Mouse (Mus musculus) frontal cortex, postnatal 14 days (tissue): ENCODE measurements at regions not wholly inside any gene's neighbourhood (a gene's known extent, or its start where the extent isn't known, plus 50 kb on each side); places are given as distances from the start of the nearest gene placed in this dataset.

Source experiments
- DNase-seq, 2 experiments: peaks; one replicate each; pipeline ENCODE4 v3.0.0; 2022; ENCODE audit warnings: low spot score in 2 of 2

GRCm38 (mm10) chr3:143713183-143713582 is 491.8 kb downstream of the Lmo4 start:
- DNase-seq = no peak

- DNase-seq = no peak
Observed at GRCm38 (mm10) chr3:143710805-143711469, 494.1 kb downstream of the Lmo4 start.

DNA sequence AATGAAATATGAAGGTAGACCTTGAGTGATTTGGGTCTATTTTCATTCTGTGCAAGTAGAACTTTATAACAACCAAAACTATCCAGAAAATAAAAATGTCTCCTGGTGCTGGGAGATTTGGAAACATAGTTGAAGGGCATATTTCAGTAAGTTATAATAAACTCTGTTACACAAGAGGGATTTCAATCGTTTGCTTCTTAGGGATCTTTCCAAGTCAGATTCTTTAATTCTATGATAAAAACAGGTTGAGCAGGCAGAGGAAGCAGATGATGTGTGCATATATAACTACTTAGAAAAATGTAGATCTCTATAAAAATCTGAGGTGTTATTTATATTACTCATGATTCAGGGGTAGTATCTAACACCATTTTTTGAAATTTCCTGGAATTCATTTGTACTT is 498.3 kb downstream of the Lmo4 start:
- DNase-seq = no peak

DNA sequence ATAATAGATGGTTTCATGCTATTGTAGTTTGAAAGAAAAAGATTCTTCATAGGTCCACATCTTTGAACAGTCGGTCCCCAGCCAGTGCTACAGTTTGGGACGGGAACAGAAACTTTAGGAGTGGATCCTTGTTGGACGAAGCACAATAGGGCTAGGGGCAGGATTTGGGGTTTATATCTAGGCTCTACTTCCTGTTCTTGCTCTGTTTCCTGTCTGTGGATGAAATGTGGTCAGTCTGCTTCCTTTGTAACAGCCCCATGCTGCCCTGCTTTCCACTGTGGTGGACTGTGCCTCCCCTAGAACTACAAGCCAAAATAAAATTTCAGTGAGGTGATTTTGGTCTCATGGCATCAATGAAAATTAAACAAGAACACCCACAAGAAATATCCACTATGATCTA is 510.2 kb downstream of the Lmo4 start:
- DNase-seq = no peak

DNA sequence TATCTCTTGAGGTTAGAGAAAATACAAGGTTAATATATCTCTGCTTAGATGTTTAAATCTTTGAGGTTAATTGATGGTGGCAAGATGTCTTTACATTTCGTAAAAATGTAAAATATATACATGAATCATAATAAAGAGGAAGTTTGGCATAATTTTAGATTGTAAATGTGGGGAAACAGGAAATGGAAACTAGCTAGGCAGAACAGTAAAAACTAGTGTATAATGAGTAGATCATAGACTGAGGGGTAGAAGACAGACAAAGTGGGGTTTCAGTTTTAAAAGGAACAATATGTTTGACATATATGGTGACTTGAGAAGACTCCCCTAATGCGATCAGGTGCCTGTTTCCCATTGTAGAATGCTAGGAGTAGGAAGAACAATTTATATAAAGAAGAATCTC is 519.3 kb downstream of the Lmo4 start:
- DNase-seq = no peak

DNA sequence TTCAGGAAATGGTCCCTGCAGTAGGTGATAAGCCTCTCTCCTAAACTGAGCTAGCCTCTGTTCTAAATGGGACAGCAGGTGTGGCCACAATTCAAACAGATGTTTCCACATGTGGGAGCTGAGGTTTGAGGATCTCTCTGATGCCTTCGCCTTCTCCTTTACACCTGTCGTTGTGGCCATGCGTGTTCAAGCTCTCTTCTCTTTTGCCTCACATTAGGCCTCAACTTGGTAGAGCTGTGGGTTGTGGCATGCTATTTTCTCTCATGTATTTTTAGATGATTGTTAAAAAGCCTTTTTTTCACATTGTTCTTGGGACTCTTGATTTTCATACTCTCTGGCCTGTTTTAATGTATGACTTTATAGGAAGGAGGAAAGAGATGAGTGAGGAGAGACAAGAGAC is 526.8 kb downstream of the Lmo4 start:
- no peak for DNase-seq

GRCm38 (mm10) chr3:143674855-143675254 is 530.2 kb downstream of the Lmo4 start:
- DNase-seq = no peak

DNA sequence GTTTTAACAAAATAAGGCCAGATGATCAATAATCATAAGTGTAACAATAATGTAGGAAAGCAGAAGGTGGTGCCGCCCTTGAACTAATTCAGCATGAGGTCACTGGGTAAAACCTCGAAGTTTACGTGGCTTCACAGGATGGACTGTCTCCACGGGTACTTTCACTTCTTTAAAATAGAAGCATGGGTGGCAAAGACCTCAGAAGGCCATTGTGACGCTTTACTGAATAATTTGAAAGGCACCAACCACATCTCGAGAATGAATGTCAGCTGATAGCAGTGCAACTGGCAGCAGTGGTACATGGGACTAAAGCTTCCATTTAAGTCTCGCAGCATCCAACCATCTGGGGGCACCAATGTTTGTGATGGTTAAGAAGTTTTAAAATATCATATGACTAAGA is 530.6 kb downstream of the Lmo4 start:
- no peak for DNase-seq

DNA sequence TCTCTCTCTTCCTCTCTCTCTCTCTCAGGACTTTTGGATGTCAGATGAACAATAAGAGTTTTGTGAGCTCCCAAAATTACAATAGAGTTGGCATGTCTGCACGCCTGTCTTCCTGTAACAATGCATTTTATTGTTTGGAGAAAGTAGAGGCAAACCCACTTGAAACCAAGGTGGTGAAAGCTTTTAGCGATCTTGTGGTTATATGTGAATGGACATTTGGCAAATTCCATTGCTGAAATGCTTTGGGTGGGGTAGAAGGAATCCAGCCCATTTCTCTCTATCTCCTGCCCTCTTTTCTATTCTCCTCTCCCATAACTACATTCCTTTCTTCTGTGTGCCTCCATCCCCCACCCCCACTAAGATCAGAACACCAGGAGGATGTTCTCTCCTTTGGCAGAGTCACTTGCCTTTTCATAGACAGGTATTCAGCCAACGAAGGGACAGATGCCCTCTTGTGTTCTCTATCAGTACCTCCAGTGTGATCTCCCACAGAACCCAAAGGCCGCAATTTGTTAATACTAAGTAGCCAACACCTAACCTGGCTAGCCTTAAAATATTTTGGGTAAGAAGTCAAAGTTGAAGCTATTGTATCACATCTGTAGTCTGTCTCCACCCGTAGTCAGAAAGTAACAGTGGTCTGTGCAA is 542.9 kb downstream of the Lmo4 start:
- DNase-seq = no peak

DNA sequence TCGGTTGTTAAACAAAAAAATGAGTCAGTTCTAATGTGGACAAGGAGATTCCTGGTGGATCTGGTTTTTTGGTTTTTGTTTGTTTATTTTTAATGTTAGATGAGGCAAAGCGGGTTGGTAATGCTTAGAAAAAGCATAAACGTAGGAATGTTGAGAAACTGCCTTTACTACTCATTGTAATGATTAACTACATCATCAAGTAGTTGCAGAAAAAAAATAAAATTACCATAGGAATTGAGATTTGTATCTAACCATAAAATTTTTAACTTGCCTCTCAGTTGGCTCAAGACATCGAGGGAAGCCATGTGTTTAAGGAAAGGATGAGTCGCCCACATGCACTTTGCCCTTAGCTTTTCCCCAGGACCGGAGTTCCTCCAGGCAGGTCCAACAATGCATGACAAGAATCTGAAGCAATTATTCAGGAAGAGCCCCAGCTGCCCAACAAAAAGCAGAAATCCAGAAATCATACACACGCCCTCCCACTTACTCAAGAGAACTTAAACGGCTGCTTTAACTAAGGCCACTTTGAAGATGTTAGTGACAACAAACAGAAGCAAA is 545.5 kb downstream of the Lmo4 start:
- DNase-seq = no peak

GRCm38 (mm10) chr3:143647237-143647636 is 557.8 kb downstream of the Lmo4 start:
- DNase-seq = no peak

DNA sequence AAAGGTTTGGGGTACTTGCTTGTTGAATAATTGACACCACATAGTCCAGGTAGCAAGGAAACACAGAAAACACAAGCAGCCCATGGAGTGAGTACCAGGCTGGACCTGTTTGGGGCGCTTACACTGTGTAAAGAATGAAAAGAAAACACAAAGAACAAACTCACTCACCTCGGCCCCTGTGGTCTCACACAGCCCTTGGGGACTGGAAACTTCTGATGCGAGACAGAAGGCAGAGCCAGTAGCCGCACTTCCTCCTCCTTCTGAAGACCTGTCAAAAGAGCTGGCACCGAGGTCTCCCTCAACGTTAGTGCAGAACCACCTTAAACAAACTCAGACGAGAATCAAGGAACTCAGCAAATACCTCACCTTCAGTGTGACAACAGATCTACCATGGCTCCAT is 558.2 kb downstream of the Lmo4 start:
- no peak for DNase-seq

DNA sequence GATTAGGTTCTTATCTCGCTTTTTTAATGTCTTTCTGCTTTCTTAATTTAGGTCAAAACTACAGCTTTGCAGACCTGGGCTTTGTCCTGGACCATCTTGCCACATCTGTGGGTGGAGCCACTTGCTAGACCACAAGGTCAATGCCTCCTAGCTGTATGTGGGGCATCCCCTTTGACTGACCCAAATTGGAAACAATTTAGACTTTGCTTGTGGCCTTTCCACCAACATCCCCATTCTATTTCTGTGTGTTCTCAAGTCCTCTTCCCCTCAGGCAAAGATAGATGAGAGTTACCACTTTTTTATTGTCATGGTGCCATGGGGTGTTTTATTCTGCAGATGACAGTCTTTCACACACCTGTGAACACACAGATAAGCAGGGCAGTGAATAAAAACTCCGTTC is 572.0 kb downstream of the Lmo4 start:
- DNase-seq = no peak

GRCm38 (mm10) chr3:143631183-143631582 is 573.8 kb downstream of the Lmo4 start:
- DNase-seq = no peak

DNA sequence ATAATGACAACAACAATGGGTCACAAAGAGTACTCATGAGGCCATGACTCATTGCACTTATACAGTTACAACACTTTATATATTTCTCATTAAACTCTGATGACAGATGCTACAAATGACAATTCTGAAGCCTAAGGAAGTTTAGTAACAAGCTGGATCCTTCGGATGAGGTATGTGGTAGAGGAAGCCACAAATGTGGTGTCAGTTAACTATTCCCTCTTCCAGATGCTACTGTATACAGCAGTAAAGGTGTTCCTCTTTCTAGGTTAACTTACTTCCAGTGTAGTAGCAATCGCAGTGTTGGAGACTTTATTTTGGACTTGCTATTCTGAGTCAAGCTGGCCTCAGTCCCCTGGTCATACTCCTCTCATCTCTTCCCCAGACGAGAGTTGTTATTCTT is 580.1 kb downstream of the Lmo4 start:
- DNase-seq = no peak

DNA sequence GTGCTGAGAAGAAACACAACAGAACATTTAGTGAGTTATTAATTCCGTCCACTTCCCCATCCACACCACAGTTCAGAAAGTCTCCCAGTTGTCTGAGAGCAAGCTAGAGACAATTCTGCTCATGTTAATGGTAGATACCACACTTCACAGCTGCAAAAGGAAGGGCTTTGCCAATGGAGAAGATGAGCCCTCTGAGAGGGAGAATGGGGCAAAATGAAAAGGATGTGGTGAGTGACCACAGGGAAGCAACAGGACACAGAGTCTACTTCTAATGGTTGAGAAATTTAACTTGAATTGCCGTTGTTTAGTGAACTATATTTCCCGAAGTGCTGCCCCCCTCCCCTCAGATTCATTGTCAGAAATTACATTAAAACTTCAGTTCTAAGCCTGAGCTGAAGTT is 582.7 kb downstream of the Lmo4 start:
- DNase-seq = no peak

DNA sequence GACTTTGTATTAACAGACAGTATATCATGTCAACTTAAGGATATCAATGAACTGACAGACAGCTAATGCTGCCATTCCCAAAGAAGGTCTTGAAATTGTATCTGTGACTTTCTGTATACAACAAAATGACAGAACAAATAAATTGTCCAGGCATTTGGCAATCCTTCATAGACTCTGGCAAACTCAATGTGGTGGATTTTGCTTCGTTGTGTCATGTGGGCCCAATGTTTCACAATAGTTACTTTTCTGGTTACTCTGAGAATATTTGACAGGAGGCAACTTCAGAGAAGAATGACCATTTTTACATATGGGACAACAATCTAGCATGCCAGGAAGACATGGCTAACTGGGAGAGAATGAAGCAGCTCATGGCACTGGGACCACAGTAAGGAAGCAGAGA is 585.9 kb downstream of the Lmo4 start:
- DNase-seq = no peak

DNA sequence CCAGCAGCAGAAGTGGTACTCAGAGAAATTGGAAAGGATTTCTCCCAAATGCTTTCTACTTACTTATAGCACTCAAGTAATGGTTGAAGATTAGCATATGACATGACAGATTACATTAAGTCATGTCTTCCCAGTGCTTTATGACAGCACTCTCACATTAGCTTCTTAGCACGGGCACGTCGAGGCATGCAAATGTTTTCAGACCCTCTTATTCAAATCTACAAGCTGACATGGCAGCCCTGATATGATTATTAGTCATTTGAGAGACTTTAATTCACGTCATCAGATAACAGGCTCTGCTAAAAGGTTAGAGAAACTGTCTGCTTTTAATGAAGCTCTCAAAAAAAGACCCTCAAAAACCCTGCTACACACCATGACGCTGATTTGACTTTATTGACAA is 590.1 kb downstream of the Lmo4 start:
- DNase-seq = no peak

DNA sequence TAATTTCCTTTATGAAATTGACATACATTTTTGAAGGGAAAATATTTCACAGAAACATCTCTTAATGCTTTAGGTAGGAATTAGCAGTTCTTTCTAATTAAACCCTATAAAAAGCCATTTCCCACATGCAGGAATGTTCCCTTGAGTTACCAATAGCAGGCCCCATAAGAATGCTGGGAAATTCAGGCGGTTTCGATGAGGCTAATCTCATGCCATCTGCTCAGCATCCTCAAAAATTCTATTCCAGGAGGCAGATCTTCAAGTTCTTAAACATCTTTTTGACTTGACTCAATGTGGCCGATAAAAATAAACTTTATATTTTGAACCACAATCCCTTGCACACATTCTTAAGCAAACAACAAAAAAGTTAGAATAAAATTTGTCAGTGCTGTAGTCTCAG is 591.0 kb downstream of the Lmo4 start:
- no peak for DNase-seq

DNA sequence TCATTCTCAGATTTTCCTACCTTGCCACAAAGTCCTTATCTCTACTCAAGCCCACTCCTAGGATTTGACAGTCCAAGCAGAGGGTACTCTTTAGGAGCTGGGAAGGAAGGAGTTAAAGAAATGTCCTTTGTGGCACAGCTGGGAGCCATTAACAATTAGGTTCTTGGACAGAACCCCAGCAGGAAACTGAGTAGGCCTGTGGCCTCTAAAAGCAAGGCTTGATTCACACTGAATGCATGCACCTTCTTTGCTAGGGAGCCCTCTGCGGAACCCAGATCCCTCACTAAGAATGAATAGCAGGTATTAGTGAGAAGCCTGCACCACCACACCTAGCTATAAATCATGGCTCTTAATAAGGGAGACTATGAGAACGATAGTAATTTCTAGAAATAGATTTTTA is 595.3 kb downstream of the Lmo4 start:
- no peak for DNase-seq

DNA sequence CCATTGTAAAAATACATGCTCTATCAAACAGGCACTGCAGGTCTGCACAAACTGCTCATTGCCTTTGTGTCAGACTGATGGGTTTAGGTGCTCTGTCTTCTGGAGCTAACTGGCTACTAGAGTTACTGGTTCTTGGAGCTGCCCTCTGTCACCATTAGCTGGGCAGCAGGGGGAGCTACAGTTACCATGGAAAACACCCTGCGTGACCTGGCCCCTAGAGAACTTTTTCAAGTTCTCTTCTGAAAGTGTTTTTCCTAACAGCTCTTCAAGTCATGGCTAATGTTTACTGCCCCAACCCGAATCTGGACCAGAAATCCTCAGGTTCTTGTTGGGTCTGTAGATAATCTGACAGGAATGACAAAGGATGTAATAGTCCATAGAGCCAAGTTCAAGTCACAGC is 605.9 kb downstream of the Lmo4 start:
- DNase-seq = no peak

GRCm38 (mm10) chr3:143596949-143597593 is 607.9 kb downstream of the Lmo4 start:
- no peak for DNase-seq

DNA sequence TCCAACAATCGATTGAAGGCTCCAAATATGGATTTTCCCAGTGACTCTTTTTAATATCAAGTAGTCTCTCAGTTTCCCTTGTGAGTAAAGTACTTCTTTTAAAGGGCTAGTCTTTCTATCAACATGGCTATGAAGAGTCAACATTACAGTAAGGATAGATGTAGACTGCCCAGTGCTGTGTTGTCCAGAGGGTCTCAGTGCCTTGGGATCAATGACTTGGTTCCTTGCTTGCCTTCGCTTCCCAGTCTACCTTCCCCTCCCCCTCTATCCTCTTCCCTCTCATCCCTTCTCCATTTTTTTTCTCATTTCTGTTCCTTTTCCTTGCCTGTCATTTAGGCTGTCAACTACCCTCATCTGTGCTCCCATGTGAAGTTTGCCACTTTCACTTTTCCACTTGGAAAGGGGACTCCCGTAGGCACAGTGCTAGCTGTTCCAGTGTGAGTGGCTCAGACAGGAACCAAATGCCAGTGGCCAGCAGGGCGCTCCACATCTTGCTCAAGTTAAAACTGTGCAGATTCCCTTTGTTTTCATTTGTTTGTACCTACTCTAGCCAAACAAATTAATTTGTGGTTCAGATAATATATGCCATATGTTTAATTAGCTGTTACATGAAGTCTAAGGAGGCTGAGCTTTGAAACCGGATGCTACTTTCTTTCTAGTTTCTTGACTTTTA is 608.9 kb downstream of the Lmo4 start:
- no peak for DNase-seq
